Mouse (Mus musculus): ENCODE measurements around the gene Zfp428. TPM values are rescaled to one million over a fixed set of nuclear protein-coding genes. Genes with fewer than 3 reads are reported as not detected.

Gene Zfp428
- polyA plus RNA-seq, 1 experiment from 2014 or later: 83.8 TPM

DNA sequence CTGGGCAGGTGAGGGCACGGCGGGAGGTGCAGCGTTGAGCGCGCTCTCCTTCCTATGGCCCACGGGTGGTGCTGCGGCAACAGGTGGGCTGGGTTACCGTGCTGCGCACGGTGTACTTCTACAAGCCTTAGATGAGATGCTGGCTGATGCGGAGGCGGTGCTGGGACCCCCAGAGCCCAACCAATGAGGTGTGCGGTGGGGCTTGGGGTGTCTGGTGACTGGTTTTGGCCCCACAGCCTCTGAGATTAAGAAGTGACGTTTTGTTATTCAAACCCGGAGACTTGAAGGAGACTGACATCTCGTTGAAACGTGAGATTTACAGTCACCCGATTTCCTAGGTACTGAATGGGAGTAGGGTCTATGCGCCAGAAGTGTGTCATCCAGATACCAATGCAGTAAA lies 27.5 kb downstream of the Zfp428 start:
- Histone ChIP-seq H3K27me3 (ENCODE audit: control insufficient read depth, insufficient read depth, low read length) (peaks cover 12% of the 10 kb centered on the region), H3K4me2 (peak overlapping the region; percentile 18; the same call in 1 of the 2 replicates), H3K27ac (ENCODE audit: low read depth, low read length) (no peak overlapping the region), H3K9ac (ENCODE audit: low read length) (no peak overlapping the region), H3K36me3 (ENCODE audit: control insufficient read depth, insufficient read depth, low read length) (peaks cover 5% of the 10 kb centered on the region; the same call in 1 of the 2 replicates), H3K9me3 (ENCODE audit: control insufficient read depth, low read length) (no peaks in the 10 kb centered on the region; the same call in 1 of the 2 replicates), H3K4me1 (ENCODE audit: control insufficient read depth, insufficient read depth, low read length) (peaks cover 20% of the 10 kb centered on the region), H3K4me3 (ENCODE audit: low read depth, low read length) (peak overlapping the region; percentile 13; the same call in 1 of the 2 replicates)
- ATAC-seq (ENCODE audit: low FRiP score) (no peak), DNase-seq (ENCODE audit: low spot score, missing footprints) (peak; percentile 84)
- 28% methylated on average over 19 of the region's 19 CpGs for WGBS

- peaks cover 11% of the 10 kb centered on the region for H3K4me1 ChIP-seq (ENCODE audit: control insufficient read depth, insufficient read depth, low read length)
- no peak for DNase-seq (ENCODE audit: low spot score, missing footprints)
- no peak overlapping the region for H3K9ac ChIP-seq (ENCODE audit: low read length)
- peaks cover 5% of the 10 kb centered on the region; the same call in 1 of the 2 replicates for H3K36me3 ChIP-seq (ENCODE audit: control insufficient read depth, insufficient read depth, low read length)
- WGBS: 83% methylated on average over 4 of the region's 4 CpGs
- peaks cover 12% of the 10 kb centered on the region for H3K27me3 ChIP-seq (ENCODE audit: control insufficient read depth, insufficient read depth, low read length)
- H3K4me2 ChIP-seq: no peak overlapping the region
- H3K27ac ChIP-seq (ENCODE audit: low read depth, low read length): no peak overlapping the region
- no peaks in the 10 kb centered on the region; the same call in 1 of the 2 replicates for H3K9me3 ChIP-seq (ENCODE audit: control insufficient read depth, low read length)
- no peak overlapping the region for H3K4me3 ChIP-seq (ENCODE audit: low read depth, low read length)
- no peak for ATAC-seq (ENCODE audit: low FRiP score)
Measured at GRCm38 (mm10) chr7:24537081-24537480, 30.3 kb downstream of the Zfp428 start.

DNA sequence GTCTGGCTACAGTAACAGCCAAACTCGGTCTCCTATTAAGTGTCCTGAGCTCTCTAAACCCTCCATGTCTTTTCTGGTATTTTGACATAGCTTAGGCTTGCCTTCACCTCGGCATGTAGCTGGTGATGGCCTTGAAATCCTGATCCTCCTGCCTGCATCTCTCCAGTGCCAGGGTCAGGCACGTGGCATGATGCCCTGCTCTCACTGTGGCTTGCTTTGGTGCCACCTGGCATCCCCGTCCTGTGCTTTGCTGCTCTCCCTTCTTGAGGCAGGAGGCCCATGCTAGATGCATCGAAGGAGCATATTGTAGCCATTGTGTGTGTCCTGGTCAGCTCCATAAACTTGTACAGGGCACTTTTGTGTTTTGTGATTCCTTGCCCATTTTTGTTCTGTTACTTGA lies 30.8 kb downstream of the Zfp428 start:
- WGBS: 81% methylated on average over 5 of the region's 5 CpGs
- H3K27ac ChIP-seq (ENCODE audit: low read depth, low read length): no peak overlapping the region
- no peaks in the 10 kb centered on the region; the same call in 1 of the 2 replicates for H3K9me3 ChIP-seq (ENCODE audit: control insufficient read depth, low read length)
- H3K36me3 ChIP-seq (ENCODE audit: control insufficient read depth, insufficient read depth, low read length): peaks cover 5% of the 10 kb centered on the region; the same call in 1 of the 2 replicates
- peaks cover 6% of the 10 kb centered on the region for H3K4me1 ChIP-seq (ENCODE audit: control insufficient read depth, insufficient read depth, low read length)
- no peak overlapping the region for H3K4me2 ChIP-seq
- no peak for ATAC-seq (ENCODE audit: low FRiP score)
- H3K4me3 ChIP-seq (ENCODE audit: low read depth, low read length): no peak overlapping the region
- H3K9ac ChIP-seq (ENCODE audit: low read length): no peak overlapping the region
- no peak for DNase-seq (ENCODE audit: low spot score, missing footprints)
- peaks cover 12% of the 10 kb centered on the region for H3K27me3 ChIP-seq (ENCODE audit: control insufficient read depth, insufficient read depth, low read length)

- H3K4me1 ChIP-seq (ENCODE audit: control insufficient read depth, insufficient read depth, low read length): peaks cover 5% of the 10 kb centered on the region
- peaks cover 11% of the 10 kb centered on the region for H3K27me3 ChIP-seq (ENCODE audit: control insufficient read depth, insufficient read depth, low read length)
- WGBS: 54% methylated on average over 5 of the region's 5 CpGs
- peaks cover 5% of the 10 kb centered on the region; the same call in 1 of the 2 replicates for H3K36me3 ChIP-seq (ENCODE audit: control insufficient read depth, insufficient read depth, low read length)
- no peak for DNase-seq (ENCODE audit: low spot score, missing footprints)
- no peak overlapping the region for H3K4me3 ChIP-seq (ENCODE audit: low read depth, low read length)
- H3K4me2 ChIP-seq: no peak overlapping the region
- no peak overlapping the region for H3K9ac ChIP-seq (ENCODE audit: low read length)
- ATAC-seq (ENCODE audit: low FRiP score): no peak
- no peak overlapping the region for H3K27ac ChIP-seq (ENCODE audit: low read depth, low read length)
- H3K9me3 ChIP-seq (ENCODE audit: control insufficient read depth, low read length): no peaks in the 10 kb centered on the region; the same call in 1 of the 2 replicates
Measured at GRCm38 (mm10) chr7:24538154-24538553, 31.3 kb downstream of the Zfp428 start.

- Histone ChIP-seq H3K36me3 (ENCODE audit: control insufficient read depth, insufficient read depth, low read length) (peaks cover 2% of the 10 kb centered on the region; the same call in 1 of the 2 replicates), H3K4me1 (ENCODE audit: control insufficient read depth, insufficient read depth, low read length) (peaks cover 3% of the 10 kb centered on the region), H3K27ac (ENCODE audit: low read depth, low read length) (no peak overlapping the region), H3K4me2 (no peak overlapping the region), H3K9ac (ENCODE audit: low read length) (no peak overlapping the region), H3K9me3 (ENCODE audit: control insufficient read depth, low read length) (no peaks in the 10 kb centered on the region; the same call in 1 of the 2 replicates), H3K4me3 (ENCODE audit: low read depth, low read length) (no peak overlapping the region), H3K27me3 (ENCODE audit: control insufficient read depth, insufficient read depth, low read length) (peaks cover 5% of the 10 kb centered on the region)
- 73% methylated on average over 5 of the region's 5 CpGs for WGBS
- DNase-seq (ENCODE audit: low spot score, missing footprints) (no peak), ATAC-seq (ENCODE audit: low FRiP score) (no peak)
Measured at GRCm38 (mm10) chr7:24538701-24539100, 31.9 kb downstream of the Zfp428 start.

DNA sequence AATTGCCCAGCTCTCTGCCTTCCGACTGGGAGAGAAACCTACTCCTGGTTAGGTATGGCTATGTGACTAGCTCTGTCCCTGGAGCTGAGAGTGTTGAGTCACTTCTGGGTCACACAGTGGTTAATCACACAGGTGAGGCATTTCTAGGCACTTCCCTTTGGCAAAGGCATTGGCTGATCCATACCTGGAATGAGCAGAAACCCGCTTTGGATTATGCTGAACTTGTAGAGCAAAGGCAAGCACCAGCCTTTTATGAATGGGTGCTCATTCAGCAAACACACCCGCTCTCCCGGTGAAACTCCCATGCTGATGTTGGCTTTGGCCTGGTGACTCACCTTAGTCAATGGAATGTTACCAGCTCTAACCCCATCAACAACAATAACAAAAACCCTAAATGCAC lies 32.9 kb downstream of the Zfp428 start:
- ATAC-seq (ENCODE audit: low FRiP score) (no peak), DNase-seq (ENCODE audit: low spot score, missing footprints) (no peak)
- WGBS: 95% methylated on average over 4 of the region's 4 CpGs
- H3K4me1 ChIP-seq (ENCODE audit: control insufficient read depth, insufficient read depth, low read length): no peaks in the 10 kb centered on the region
- no peak overlapping the region for H3K27ac ChIP-seq (ENCODE audit: low read depth, low read length)
- H3K9ac ChIP-seq (ENCODE audit: low read length): no peak overlapping the region
- peaks cover 2% of the 10 kb centered on the region; the same call in 1 of the 2 replicates for H3K36me3 ChIP-seq (ENCODE audit: control insufficient read depth, insufficient read depth, low read length)
- H3K9me3 ChIP-seq (ENCODE audit: control insufficient read depth, low read length): no peaks in the 10 kb centered on the region; the same call in 1 of the 2 replicates
- no peak overlapping the region for H3K4me3 ChIP-seq (ENCODE audit: low read depth, low read length)
- no peaks in the 10 kb centered on the region for H3K27me3 ChIP-seq (ENCODE audit: control insufficient read depth, insufficient read depth, low read length)
- H3K4me2 ChIP-seq: no peak overlapping the region

- Histone ChIP-seq H3K4me2 (no peak overlapping the region), H3K27ac (ENCODE audit: low read depth, low read length) (no peak overlapping the region), H3K4me1 (ENCODE audit: control insufficient read depth, insufficient read depth, low read length) (peaks cover 12% of the 10 kb centered on the region), H3K27me3 (ENCODE audit: control insufficient read depth, insufficient read depth, low read length) (no peaks in the 10 kb centered on the region), H3K4me3 (ENCODE audit: low read depth, low read length) (no peak overlapping the region), H3K36me3 (ENCODE audit: control insufficient read depth, insufficient read depth, low read length) (no peaks in the 10 kb centered on the region), H3K9me3 (ENCODE audit: control insufficient read depth, low read length) (no peaks in the 10 kb centered on the region), H3K9ac (ENCODE audit: low read length) (no peak overlapping the region)
- ATAC-seq (ENCODE audit: low FRiP score) (no peak), DNase-seq (ENCODE audit: low spot score, missing footprints) (no peak)
- WGBS: 83% methylated on average over 2 of the region's 2 CpGs
Measured at GRCm38 (mm10) chr7:24544506-24544905, 37.7 kb downstream of the Zfp428 start.

DNA sequence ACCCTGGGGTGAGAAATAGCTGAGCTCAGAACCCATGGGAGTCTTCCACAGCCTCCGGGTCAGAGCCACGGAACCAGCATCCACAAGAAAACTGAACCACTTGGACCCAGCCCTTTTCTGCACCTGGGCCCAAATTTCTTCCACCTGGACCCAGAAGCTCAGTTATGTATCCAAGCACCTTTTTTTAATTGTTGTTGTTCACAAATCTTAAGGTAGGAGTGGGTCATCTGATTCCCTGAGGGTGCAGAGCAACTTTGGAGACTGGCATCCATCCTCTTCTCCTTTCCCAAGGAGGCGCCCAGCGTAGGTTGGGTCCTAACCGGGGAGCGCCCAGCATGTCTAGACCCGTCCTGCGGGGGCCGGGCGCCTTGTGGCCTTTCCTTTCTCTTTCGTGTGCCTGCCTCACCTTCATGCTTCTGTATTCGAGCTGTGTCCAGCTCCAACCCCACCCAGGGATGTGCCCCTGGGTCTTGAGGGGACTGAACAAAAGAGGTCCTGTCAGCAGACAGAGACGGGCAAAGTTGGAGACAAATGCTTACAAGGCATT lies 39.3 kb downstream of the Zfp428 start, which contains the start of the genes Pinlyp and Xrcc1:
Pinlyp (minus strand) TSS at position 51 of the 547 bp plus-strand sequence.
Xrcc1 (plus strand) TSS at position 222 of the 547 bp plus-strand sequence.
- Histone ChIP-seq H3K36me3 (ENCODE audit: control insufficient read depth, insufficient read depth, low read length) (no peaks in the 10 kb centered on the region), H3K4me2 (peak within 1 kb of the TSS; percentile 71), H3K4me3 (ENCODE audit: low read depth, low read length) (peak within 1 kb of the TSS; percentile 85), H3K4me1 (ENCODE audit: control insufficient read depth, insufficient read depth, low read length) (peaks cover 12% of the 10 kb centered on the region), H3K9ac (ENCODE audit: low read length) (peak within 1 kb of the TSS; percentile 81), H3K27ac (ENCODE audit: low read depth, low read length) (peak within 1 kb of the TSS; percentile 37; the same call in 1 of the 2 replicates), H3K9me3 (ENCODE audit: control insufficient read depth, low read length) (no peaks in the 10 kb centered on the region), H3K27me3 (ENCODE audit: control insufficient read depth, insufficient read depth, low read length) (no peaks in the 10 kb centered on the region)
- peak; percentile 11; the same call in 1 of the 2 replicates for ATAC-seq (ENCODE audit: low FRiP score)
- 44% methylated on average over 13 of the region's 13 CpGs for WGBS
- DNase-seq (ENCODE audit: low spot score, missing footprints): no peak

DNA sequence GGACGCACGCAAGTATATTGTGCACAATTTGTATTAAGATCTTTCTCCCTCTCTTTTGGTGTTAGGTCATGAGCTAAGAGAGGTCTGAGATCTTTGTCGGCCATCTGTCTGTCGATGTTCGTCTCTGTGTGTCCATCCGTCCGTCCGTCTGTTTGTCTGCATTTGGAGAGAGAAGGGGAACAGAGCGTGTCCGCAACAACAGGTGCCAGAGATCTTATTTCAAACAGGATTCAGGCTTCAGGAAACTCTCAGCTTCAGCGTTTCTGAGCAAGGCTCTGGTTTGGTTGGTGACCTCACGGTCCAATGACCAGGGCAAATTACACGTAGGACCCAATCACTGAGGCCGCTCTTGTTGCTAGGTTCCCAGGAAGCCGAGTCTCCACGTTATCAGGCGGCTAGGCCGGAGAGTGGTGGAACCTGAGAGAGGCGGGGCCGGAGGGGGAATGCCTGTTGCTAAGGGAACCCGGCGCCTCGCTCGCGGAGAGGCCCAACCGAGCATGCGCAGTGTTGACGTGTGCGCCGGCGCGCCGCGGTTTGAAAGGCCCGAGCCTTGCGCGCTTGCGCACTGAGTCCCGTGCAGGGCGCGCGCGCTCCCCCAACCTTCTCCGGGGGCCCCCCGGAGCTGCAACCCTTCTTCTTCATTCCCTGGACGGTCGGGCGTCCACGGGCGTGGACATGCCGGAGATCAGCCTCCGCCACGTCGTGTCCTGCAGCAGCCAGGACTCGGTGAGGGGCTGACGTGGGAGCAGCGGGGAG lies 40.0 kb downstream of the Zfp428 start:
- Histone ChIP-seq H3K4me3 (ENCODE audit: low read depth, low read length) (peak overlapping the region; percentile 85), H3K9me3 (ENCODE audit: control insufficient read depth, low read length) (no peaks in the 10 kb centered on the region), H3K9ac (ENCODE audit: low read length) (peak overlapping the region; percentile 81), H3K27ac (ENCODE audit: low read depth, low read length) (peak overlapping the region; percentile 37; the same call in 1 of the 2 replicates), H3K27me3 (ENCODE audit: control insufficient read depth, insufficient read depth, low read length) (no peaks in the 10 kb centered on the region), H3K36me3 (ENCODE audit: control insufficient read depth, insufficient read depth, low read length) (no peaks in the 10 kb centered on the region), H3K4me1 (ENCODE audit: control insufficient read depth, insufficient read depth, low read length) (peaks cover 12% of the 10 kb centered on the region), H3K4me2 (peak overlapping the region; percentile 71)
- WGBS: under 1% methylated on average over 57 of the region's 57 CpGs
- DNase-seq (ENCODE audit: low spot score, missing footprints) (peak; percentile 100), ATAC-seq (ENCODE audit: low FRiP score) (peak; percentile 99)
